Mouse (Mus musculus) A20 (cell line): ENCODE measurements at regions not wholly inside any gene's neighbourhood (a gene's known extent, or its start where the extent isn't known, plus 50 kb on each side); places are given as distances from the start of the nearest gene placed in this dataset.

Experiments used
- DNase-seq: peaks from one replicate; pipeline ENCODE4 v3.0.0-alpha.2; 2011; ENCODE audit warnings: low read depth, low spot score

GRCm38 (mm10) chr7:67895166-67895565, 57.5 kb upstream of the Igf1r start:
- DNase-seq, result peak; percentile 61

- DNase-seq, result no peak
These were observed 59.7 kb upstream of the Igf1r start for GRCm38 (mm10) chr7:67892917-67893316.

- DNase-seq, result no peak
These were observed 69.6 kb upstream of the Igf1r start for GRCm38 (mm10) chr7:67883040-67883439.

- no peak for DNase-seq
These were observed 70.0 kb upstream of the Igf1r start for GRCm38 (mm10) chr7:67882606-67883005.

- DNase-seq, result no peak
These were observed 74.4 kb upstream of the Igf1r start for GRCm38 (mm10) chr7:67878226-67878625.

- no peak for DNase-seq
These were observed 75.0 kb upstream of the Igf1r start for GRCm38 (mm10) chr7:67877587-67877986.

- DNase-seq, result peak; percentile 79
These were observed 94.8 kb upstream of the Synm start for GRCm38 (mm10) chr7:67854080-67855022.

- DNase-seq, result no peak
These were observed 93.3 kb upstream of the Synm start for GRCm38 (mm10) chr7:67852859-67853258.

GRCm38 (mm10) chr7:67849509-67849862, 89.9 kb upstream of the Synm start:
- DNase-seq, result no peak

- no peak for DNase-seq
These were observed 89.3 kb upstream of the Synm start for GRCm38 (mm10) chr7:67848589-67849508.

- no peak for DNase-seq
These were observed 87.3 kb upstream of the Synm start for GRCm38 (mm10) chr7:67846796-67847195.

- DNase-seq, result no peak
These were observed 77.4 kb upstream of the Synm start for GRCm38 (mm10) chr7:67836984-67837383.

- no peak for DNase-seq
These were observed 76.8 kb upstream of the Synm start for GRCm38 (mm10) chr7:67836117-67836949.

- peak; percentile 10 for DNase-seq
These were observed 72.2 kb upstream of the Synm start for GRCm38 (mm10) chr7:67831738-67832137.

- no peak for DNase-seq
These were observed 67.8 kb upstream of the Synm start for GRCm38 (mm10) chr7:67827386-67827785.

- DNase-seq, result no peak
These were observed 67.4 kb upstream of the Synm start for GRCm38 (mm10) chr7:67826936-67827335.

GRCm38 (mm10) chr7:67826368-67826767, 66.8 kb upstream of the Synm start:
- DNase-seq, result no peak

GRCm38 (mm10) chr7:67825636-67826280, 66.2 kb upstream of the Synm start:
- DNase-seq, result no peak

- no peak for DNase-seq
These were observed 64.6 kb upstream of the Synm start for GRCm38 (mm10) chr7:67823943-67824645.

GRCm38 (mm10) chr7:67819551-67819950, 60.0 kb upstream of the Synm start:
- DNase-seq, result no peak
